Mouse (Mus musculus) testis, adult 2 months (tissue): ENCODE data around the gene H2afj. TPM values are rescaled to one million over a fixed set of nuclear protein-coding genes. Genes with fewer than 3 reads are reported as not detected.

Experiments used
- H3K27ac ChIP-seq: fragments of 200-500 bp; 2 replicates; pipeline ENCODE4 v1.5.1; 2012; ENCODE audit warnings: low read depth, low read length; ENCODE audit not compliant: control insufficient read depth, insufficient read depth
- H3K27me3 ChIP-seq: fragments of 200-500 bp; 2 replicates; pipeline ENCODE4 v1.6.1; 2012; ENCODE audit warnings: mild to moderate bottlenecking, low read length, moderate library complexity; ENCODE audit not compliant: control insufficient read depth, insufficient read depth
- H3K36me3 ChIP-seq: fragments of 200-500 bp; 2 replicates; pipeline ENCODE4 v1.6.1; 2012; ENCODE audit warnings: mild to moderate bottlenecking, low read length; ENCODE audit not compliant: control insufficient read depth, insufficient read depth
- H3K4me1 ChIP-seq: fragments of 200-500 bp; 2 replicates; pipeline ENCODE4 v1.6.1; 2012; ENCODE audit warnings: low read length; ENCODE audit not compliant: control insufficient read depth, insufficient read depth
- H3K4me3 ChIP-seq: fragments of 200-500 bp; 2 replicates; pipeline ENCODE4 v1.5.1; 2012; ENCODE audit warnings: low read depth, mild to moderate bottlenecking, low read length, moderate library complexity, mixed read lengths; ENCODE audit not compliant: control insufficient read depth
- CTCF ChIP-seq: fragments of 200-500 bp; IDR thresholded peaks from 2 replicates; pipeline ENCODE4 v1.5.1; 2012; ENCODE audit warnings: low read depth, mild to moderate bottlenecking, inconsistent platforms, low read length, moderate library complexity; ENCODE audit not compliant: control insufficient read depth, insufficient read depth, insufficient replicate concordance
- POLR2A ChIP-seq: fragments of 200-500 bp; IDR thresholded peaks from 2 replicates; pipeline ENCODE4 v1.6.1; 2012; ENCODE audit warnings: low read depth, mild to moderate bottlenecking, inconsistent platforms, low read length, moderate library complexity; ENCODE audit not compliant: control insufficient read depth
- polyA plus RNA-seq: library from polyadenylated mRNA; depleted of rRNA; stranded (reverse); fragments of >200 nt; gene quantifications from 2 replicates; pipeline ENCODE4 v1.2.3, GENCODE M21; 2012

H2afj gene
- polyA plus RNA-seq, 1 experiment, result 34.2 TPM

- TF ChIP-seq POLR2A (no peak), CTCF (no peak)
- no peaks in the 10 kb centered on the region for H3K27me3 ChIP-seq
- no peak overlapping the region for H3K4me3 ChIP-seq
- no peak overlapping the region for H3K27ac ChIP-seq
- H3K4me1 ChIP-seq, result peaks cover 4% of the 10 kb centered on the region
- H3K36me3 ChIP-seq, result no peaks in the 10 kb centered on the region
Observed at GRCm38 (mm10) chr6:136800710-136801109, 7.3 kb upstream of the H2afj start.

DNA sequence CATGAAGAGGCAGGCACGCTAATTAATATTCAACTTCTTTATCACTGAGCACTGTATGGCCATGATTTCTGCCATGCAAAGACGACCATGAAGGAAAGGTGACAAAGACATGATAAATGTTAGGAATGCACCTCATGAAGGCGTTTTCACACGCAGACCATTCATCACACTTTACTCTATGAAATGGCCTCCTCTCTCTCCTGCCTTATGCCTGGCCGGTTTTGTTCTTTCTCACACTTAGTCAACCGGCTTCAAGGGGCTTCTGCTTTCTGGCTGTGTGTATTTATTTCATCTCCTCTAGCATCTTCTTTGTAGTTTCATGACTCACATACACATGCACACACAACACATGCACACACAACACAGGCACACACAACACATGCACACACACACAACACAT, 6.8 kb upstream of the H2afj start:
- Histone ChIP-seq H3K4me1 (peaks cover 4% of the 10 kb centered on the region), H3K27ac (no peak overlapping the region), H3K27me3 (no peaks in the 10 kb centered on the region), H3K4me3 (no peak overlapping the region), H3K36me3 (no peaks in the 10 kb centered on the region)
- TF ChIP-seq CTCF (no peak), POLR2A (no peak)

DNA sequence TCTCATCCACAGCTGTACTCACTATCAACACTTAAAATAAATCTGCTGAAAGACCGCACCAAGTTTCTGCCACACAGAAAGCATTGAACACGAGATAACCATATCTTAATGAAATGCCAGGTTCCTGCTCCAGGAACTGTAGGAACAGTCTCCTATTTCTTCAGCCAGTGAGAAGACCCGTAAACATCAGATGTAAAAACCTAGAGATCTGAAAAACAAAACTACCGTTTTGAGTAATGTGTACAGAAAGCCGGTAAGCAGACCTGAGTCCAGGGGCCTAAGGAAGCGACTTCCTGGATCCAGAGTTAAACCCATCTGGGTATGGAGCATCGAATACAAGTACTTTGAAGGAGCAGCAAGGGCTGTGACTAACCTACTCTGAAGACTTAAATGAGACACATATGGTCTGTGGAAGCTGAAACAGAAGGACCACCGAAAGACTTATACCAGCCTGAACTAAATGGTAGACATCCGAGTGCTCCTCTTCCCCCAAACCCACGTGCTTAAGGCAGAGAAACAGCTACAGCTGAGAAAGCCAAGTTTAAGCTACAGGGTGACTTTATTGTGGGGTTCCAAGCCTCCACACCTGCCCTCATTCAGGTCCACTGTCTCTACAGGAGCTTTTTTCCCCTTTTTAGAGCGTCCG, 4.8 kb upstream of the H2afj start:
- H3K27me3 ChIP-seq, result no peaks in the 10 kb centered on the region
- no peaks in the 10 kb centered on the region for H3K36me3 ChIP-seq
- H3K27ac ChIP-seq, result peak overlapping the region; percentile 92
- TF ChIP-seq CTCF, result no peak
- H3K4me3 ChIP-seq, result peak overlapping the region; percentile 81
- H3K4me1 ChIP-seq, result peaks cover 11% of the 10 kb centered on the region

DNA sequence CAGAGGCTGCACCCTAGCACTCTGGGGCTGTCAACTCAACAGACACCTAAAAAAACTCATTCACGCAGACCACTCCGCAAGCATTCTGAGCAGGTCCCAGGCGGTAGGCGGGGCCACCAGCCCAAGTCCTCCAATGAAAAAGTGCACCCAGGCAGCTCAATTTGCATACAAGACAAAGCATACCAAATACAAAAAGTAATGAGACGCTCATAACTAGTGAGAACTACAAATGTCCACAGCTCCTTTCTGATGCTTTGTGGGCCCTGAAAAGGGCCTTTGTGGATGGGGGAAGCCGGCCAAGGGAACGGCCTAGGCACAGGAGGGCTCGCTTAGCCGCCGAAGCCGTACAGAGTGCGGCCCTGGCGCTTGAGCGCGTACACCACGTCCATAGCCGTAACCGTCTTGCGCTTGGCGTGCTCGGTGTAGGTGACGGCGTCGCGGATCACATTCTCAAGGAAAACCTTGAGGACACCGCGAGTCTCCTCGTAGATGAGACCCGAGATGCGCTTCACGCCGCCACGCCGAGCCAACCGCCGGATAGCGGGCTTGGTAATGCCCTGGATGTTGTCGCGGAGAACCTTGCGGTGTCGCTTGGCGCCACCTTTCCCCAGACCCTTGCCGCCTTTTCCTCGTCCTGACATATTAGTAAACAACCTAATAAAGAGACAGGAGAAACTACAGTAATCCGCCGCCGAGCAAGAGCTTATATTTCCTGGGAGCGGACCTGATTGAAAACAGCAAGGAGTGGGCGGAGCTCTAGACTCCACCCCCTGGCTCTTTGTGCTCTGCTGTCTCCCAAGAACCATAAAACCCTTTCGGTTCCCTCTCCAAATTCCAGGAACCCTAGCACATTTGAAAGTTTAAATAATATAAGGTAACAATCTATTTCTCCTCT, 4.1 kb upstream of the H2afj start, which contains the start of gene Hist4h4:
Gene Hist4h4, minus strand, starts transcription at position 677 of the 895 bp plus-strand sequence.
- H3K27ac ChIP-seq, result peak within 1 kb of the TSS; percentile 92
- TF ChIP-seq CTCF, result 0 out of 2 replicates have a peak, but pooled peaks have one; percentile 18
- peak; percentile 89 for TF ChIP-seq POLR2A
- no peaks in the 10 kb centered on the region for H3K27me3 ChIP-seq
- H3K36me3 ChIP-seq, result no peaks in the 10 kb centered on the region
- peaks cover 11% of the 10 kb centered on the region for H3K4me1 ChIP-seq
- H3K4me3 ChIP-seq, result peak within 1 kb of the TSS; percentile 81

DNA sequence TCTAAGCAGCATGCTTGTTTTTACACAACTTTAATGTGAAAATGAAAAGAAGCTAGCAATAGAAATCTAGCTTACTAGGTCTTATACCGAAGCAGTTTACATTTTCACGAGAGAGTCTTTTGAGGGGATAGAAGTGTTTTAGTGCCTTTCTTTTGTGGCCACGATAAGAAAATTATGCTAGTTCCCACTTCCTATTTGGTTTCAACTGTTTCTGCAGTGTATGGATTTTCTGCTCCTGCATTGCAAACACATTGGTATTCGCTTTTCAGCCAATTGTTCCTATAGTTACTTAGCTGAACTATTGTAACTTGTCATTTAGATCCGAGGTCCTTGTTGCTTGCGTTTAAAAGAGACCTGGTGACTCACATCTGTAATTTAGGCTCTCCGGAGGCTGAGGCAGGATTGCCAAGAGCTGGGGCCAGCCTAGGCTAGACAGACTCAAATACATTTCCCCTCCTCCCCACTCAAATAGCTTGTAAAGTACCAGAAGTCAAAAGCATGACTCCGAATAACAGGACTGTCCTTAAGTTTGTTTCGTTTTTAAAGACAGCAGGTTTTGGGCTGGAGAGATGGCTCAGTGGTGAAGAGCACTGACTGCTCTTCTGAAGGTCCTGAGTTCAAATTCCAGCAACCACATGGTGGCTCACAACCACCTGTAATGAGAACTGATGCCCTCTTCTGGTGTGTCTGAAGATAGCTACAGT, 3.2 kb upstream of the H2afj start:
- peaks cover 14% of the 10 kb centered on the region for H3K4me1 ChIP-seq
- H3K27ac ChIP-seq, result peak overlapping the region; percentile 55; the same call in 1 of the 2 replicates
- no peaks in the 10 kb centered on the region for H3K36me3 ChIP-seq
- TF ChIP-seq CTCF (no peak), POLR2A (no peak)
- H3K27me3 ChIP-seq, result no peaks in the 10 kb centered on the region
- H3K4me3 ChIP-seq, result no peak overlapping the region

DNA sequence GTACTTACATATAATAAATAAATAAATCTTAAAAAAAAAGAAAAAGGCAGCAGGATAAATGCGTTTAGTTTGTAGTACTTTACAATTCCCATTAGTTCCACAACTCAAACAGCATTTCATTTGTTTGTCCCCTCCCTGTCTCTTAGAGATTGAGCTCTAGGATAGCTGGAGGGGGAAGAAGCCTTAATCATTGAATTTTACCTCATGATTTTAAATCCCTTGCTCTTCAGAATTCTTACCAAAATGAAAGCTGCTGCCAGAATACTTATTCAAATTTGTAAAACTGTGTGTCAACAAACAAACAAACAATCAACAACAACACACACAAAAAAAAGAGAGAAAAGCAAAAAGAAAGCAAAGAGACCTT, 2.7 kb upstream of the H2afj start:
- H3K4me1 ChIP-seq, result peaks cover 14% of the 10 kb centered on the region
- no peaks in the 10 kb centered on the region for H3K36me3 ChIP-seq
- no peak overlapping the region for H3K27ac ChIP-seq
- no peaks in the 10 kb centered on the region for H3K27me3 ChIP-seq
- no peak overlapping the region for H3K4me3 ChIP-seq
- TF ChIP-seq CTCF (no peak), POLR2A (no peak)

DNA sequence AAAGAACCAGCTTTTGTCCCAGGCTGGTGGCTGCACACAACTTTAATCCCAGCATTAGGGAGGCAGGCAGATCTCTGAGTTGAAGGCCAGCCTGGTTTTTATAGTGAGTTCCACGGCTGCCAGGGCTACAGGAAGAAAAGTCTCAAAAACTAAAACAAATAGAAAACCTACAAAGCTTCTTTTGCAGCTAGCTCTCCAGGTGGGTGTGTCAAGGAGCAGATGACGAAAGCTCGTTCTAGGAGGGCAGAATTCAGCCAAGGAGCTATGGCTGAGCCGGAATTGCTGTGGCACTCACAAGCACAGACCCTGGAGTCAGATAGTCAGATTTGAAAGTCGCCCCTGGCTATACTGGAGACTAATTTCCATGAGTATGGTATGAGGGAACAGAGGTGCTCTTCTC, 1.2 kb upstream of the H2afj start:
- no peak for TF ChIP-seq CTCF
- TF ChIP-seq POLR2A, result no peak
- Histone ChIP-seq H3K27ac (no peak overlapping the region), H3K27me3 (no peaks in the 10 kb centered on the region), H3K4me1 (peaks cover 14% of the 10 kb centered on the region), H3K36me3 (no peaks in the 10 kb centered on the region), H3K4me3 (no peak overlapping the region)
